Mouse (Mus musculus) limb, embryonic 11.5 days (tissue): ENCODE data around the gene Scai. TPM values are rescaled to one million over a fixed set of nuclear protein-coding genes. Genes with fewer than 3 reads are reported as not detected.

Source experiments
- polyA plus RNA-seq: library from polyadenylated mRNA; unstranded; fragments of >200 nt; fragmentation: Nextera tagmentation; extraction: Ambion mirVana; gene quantifications from 2 replicates; pipeline ENCODE4 v1.2.1, GENCODE M21; 2014

Scai gene
- polyA plus RNA-seq, 1 experiment from 2014 or later: 11.4 TPM

Other genes with a start within 250 kb of the Scai start
- 1.1 and 1.7 TPM in 2 replicates for gene Wdr38, start 193.3 kb downstream of the Scai start, polyA plus RNA-seq
- gene Arpc5l, start 185.4 kb downstream of the Scai start, polyA plus RNA-seq: 106 and 115 TPM in 2 replicates
- 1,159 and 1,170 TPM in 2 replicates for gene Rpl35, start 185.1 kb downstream of the Scai start, polyA plus RNA-seq
- gene Golga1, start 125.2 kb downstream of the Scai start, polyA plus RNA-seq: 30.2 and 33.4 TPM in 2 replicates
- 72.2 and 80.0 TPM in 2 replicates for gene Ppp6c, start 35.7 kb upstream of the Scai start, polyA plus RNA-seq